Mouse (Mus musculus) embryonic fibroblast, embryonic 13.5 days (primary cell): Measurements from ENCODE around the gene Zfp36l3.

ENCODE experiments used
- CTCF ChIP-seq: IDR thresholded peaks from 2 replicates; pipeline ENCODE4 v1.5.1; 2011; ENCODE audit warnings: mild to moderate bottlenecking, control low read depth, low read length, moderate library complexity, borderline replicate concordance; ENCODE audit not compliant: insufficient read depth
- POLR2A ChIP-seq: IDR thresholded peaks from 2 replicates; pipeline ENCODE4 v1.6.1; 2011; ENCODE audit warnings: low read depth, mild to moderate bottlenecking, control low read depth, low read length, moderate library complexity

GRCm38 (mm10) chrX:53728967-53729366, 47.2 kb downstream of the Zfp36l3 start:
- no peak for TF ChIP-seq CTCF
- TF ChIP-seq POLR2A = no peak
